Mouse (Mus musculus) kidney, adult 2 months (tissue): Measurements from ENCODE around the gene Azi2. TPM values are rescaled to one million over a fixed set of nuclear protein-coding genes. Genes with fewer than 3 reads are reported as not detected.

Experiments
- DNase-seq: peaks from one replicate; pipeline ENCODE4 v3.0.0; 2021
- H3K27ac ChIP-seq: fragments of 200-500 bp; 2 replicates; pipeline ENCODE4 v1.5.1; 2012; ENCODE audit warnings: low read depth, low read length, control low read depth, inconsistent platforms; ENCODE audit not compliant: insufficient read depth
- H3K27me3 ChIP-seq: fragments of 200-500 bp; replicated peaks from 2 replicates; pipeline ENCODE4 v1.6.1; 2012; ENCODE audit warnings: mild to moderate bottlenecking, moderate library complexity, low read length, inconsistent platforms; ENCODE audit not compliant: control insufficient read depth, insufficient read depth
- H3K36me3 ChIP-seq: fragments of 200-500 bp; 2 replicates; pipeline ENCODE4 v1.6.1; 2012; ENCODE audit warnings: mild to moderate bottlenecking, moderate library complexity, low read length, inconsistent platforms; ENCODE audit not compliant: control insufficient read depth, insufficient read depth
- H3K4me1 ChIP-seq: fragments of 200-500 bp; 2 replicates; pipeline ENCODE4 v1.6.1; 2011; ENCODE audit warnings: low read length; ENCODE audit not compliant: control insufficient read depth, insufficient read depth
- H3K4me3 ChIP-seq: fragments of 200-500 bp; 2 replicates; pipeline ENCODE4 v1.5.1; 2011; ENCODE audit warnings: mild to moderate bottlenecking, low read depth, low read length, control low read depth; ENCODE audit not compliant: insufficient read depth
- CTCF ChIP-seq: fragments of 200-500 bp; conservative IDR thresholded peaks from 2 replicates; pipeline ENCODE4 v1.5.1; 2011; ENCODE audit warnings: low read depth, mild to moderate bottlenecking, control low read depth, low read length, moderate library complexity, mixed read lengths; ENCODE audit not compliant: insufficient read depth, insufficient read length
- POLR2A ChIP-seq: fragments of 200-500 bp; IDR thresholded peaks from one replicate; pipeline ENCODE4 v1.6.1; 2011; ENCODE audit warnings: low read depth, low read length, control low read depth
- WGBS: fragments of 180-500 bp; shearing (Covaris S2); methylation state at CpG from one replicate; pipeline ENCODE4 v1.1.7; 2018; 5-methylcytosine and 5-hydroxymethylcytosine counted together
- polyA plus RNA-seq: library from polyadenylated mRNA; depleted of rRNA; stranded (reverse); fragments of >200 nt; gene quantifications from 2 replicates; pipeline ENCODE4 v1.2.3, GENCODE M21; 2012

The Azi2 gene
- polyA plus RNA-seq, 1 experiment, result 26.2 TPM

DNA sequence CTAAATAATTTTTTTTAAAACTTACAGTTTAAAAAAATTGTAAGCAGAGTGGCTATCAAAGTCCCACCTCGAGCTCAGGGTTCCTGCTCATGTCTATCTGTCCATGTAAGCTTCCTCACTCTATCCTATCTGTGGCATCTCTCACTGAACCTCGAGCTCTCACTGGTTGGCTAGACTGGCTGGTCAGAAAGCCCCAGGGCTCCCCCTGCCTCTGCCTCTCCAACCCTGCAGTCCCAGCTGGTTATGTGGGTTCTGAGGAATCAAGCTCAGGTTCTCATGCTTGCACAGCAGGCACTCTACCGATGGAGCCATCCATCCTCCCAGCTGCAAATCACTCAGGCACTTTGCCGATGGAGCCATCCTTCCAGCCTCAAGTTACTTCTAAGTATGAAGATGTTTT is 10.8 kb upstream of the Azi2 start:
- Histone ChIP-seq H3K4me3 (no peak overlapping the region), H3K27me3 (no peaks in the 10 kb centered on the region), H3K36me3 (no peaks in the 10 kb centered on the region), H3K4me1 (no peaks in the 10 kb centered on the region), H3K27ac (no peak overlapping the region)
- no peak for DNase-seq
- no peak for TF ChIP-seq POLR2A
- no peak for TF ChIP-seq CTCF
- 43% methylated on average over 4 of the region's 4 CpGs for WGBS

DNA sequence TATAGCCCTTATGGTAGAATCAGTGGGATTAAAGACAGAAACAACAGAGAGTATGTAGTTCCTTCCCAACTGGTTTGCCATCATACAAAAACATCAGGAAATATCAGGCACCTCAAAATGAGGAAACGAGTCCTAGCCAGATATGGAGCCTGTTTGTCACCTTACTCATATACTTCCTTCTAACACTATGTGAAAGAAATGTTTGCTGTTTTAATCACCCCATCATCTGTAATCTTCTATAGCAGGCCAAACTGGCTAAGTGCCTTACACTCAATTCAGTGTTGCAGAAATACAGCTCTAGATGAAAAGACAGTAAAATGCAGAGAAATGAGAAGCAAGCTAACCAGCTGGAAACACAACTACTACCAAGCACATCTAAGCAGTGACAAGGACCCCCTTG is 10.0 kb upstream of the Azi2 start:
- Histone ChIP-seq H3K36me3 (no peaks in the 10 kb centered on the region), H3K4me1 (no peaks in the 10 kb centered on the region), H3K27me3 (no peaks in the 10 kb centered on the region), H3K4me3 (no peak overlapping the region), H3K27ac (no peak overlapping the region)
- DNase-seq, result no peak
- no peak for TF ChIP-seq POLR2A
- no peak for TF ChIP-seq CTCF
- 72% methylated on average over 1 of the region's 1 CpGs for WGBS

- no peak for DNase-seq
- Histone ChIP-seq H3K27me3 (no peaks in the 10 kb centered on the region), H3K36me3 (no peaks in the 10 kb centered on the region), H3K27ac (no peak overlapping the region), H3K4me3 (no peak overlapping the region), H3K4me1 (no peaks in the 10 kb centered on the region)
- TF ChIP-seq CTCF (no peak), POLR2A (no peak)
- WGBS, result 20% methylated on average over 2 of the region's 2 CpGs
Measured at GRCm38 (mm10) chr9:118031694-118032093, 8.6 kb upstream of the Azi2 start.

DNA sequence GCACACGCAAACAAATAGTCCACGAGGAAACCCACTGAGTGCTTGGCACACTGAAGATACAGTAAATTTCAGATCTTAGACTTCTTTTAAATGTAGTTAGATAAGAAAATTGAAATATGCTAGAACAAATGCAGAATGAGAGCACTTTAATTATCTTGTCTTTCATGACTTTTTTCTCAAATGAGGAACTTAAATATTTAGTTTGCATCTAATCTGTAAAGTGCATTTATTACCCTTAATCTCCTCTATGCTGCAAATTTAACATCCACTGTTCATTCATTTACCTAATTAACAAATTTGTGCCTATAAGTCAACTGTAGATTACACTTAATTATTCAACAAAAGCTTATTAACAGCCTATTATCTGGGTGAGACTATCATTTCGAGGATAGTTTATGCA is 5.3 kb upstream of the Azi2 start:
- no peak for TF ChIP-seq POLR2A
- TF ChIP-seq CTCF, result no peak
- no peak overlapping the region for H3K4me3 ChIP-seq
- H3K27me3 ChIP-seq, result no peaks in the 10 kb centered on the region
- WGBS, result 90% methylated on average over 3 of the region's 3 CpGs
- DNase-seq, result no peak
- H3K36me3 ChIP-seq, result no peaks in the 10 kb centered on the region
- no peak overlapping the region for H3K27ac ChIP-seq
- no peaks in the 10 kb centered on the region for H3K4me1 ChIP-seq

DNA sequence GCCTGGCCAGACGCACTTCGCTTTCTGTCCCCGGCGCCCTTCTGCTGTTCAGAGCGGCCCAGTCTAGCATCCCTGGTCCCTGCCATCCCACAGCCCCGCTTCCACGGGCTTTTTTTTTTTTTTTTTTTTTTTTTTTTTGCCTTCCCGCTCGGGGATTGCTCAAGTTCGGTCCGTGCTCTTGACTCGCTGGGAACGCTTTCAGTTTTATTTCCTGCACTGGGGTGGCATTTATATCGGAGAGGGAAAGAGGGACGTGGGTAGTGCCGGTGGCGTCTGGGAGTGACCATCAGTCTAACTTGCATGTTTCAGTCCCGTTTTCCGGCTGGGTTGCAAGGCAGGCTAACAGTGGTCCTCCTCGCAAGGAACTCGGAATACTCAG is 712 bp downstream of the Azi2 start:
- Histone ChIP-seq H3K36me3 (no peaks in the 10 kb centered on the region), H3K27ac (peak overlapping the region; percentile 86), H3K4me3 (peak overlapping the region; percentile 70), H3K4me1 (peaks cover 3% of the 10 kb centered on the region; the same call in 1 of the 2 replicates), H3K27me3 (no peaks in the 10 kb centered on the region)
- WGBS, result under 1% methylated on average over 21 of the region's 21 CpGs
- DNase-seq, result no peak
- TF ChIP-seq POLR2A (no peak), CTCF (no peak)

DNA sequence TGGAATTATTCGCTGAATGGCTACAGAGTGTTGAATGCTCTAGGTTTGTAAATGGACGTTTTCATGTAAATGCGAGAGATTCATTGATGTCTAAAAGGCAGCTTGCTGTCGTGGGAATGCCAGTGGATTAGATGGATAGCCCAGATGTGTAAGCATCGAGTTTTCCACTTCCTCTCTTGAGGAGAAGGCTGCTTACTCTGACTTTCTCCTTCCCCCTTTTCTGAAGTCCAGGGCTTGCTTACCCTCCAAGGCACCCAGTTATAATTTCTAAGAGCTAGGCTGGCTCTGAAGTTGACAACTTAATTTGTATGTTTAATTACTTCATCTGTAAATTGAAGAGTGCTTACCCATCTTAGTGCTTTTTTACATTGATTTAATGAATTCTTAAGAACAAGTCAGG is 1.3 kb downstream of the Azi2 start:
- peaks cover 3% of the 10 kb centered on the region; the same call in 1 of the 2 replicates for H3K4me1 ChIP-seq
- 22% methylated on average over 5 of the region's 5 CpGs for WGBS
- DNase-seq, result no peak
- no peaks in the 10 kb centered on the region for H3K27me3 ChIP-seq
- no peak overlapping the region for H3K27ac ChIP-seq
- peak overlapping the region; percentile 32; the same call in 1 of the 2 replicates for H3K4me3 ChIP-seq
- no peaks in the 10 kb centered on the region for H3K36me3 ChIP-seq
- TF ChIP-seq CTCF, result no peak

DNA sequence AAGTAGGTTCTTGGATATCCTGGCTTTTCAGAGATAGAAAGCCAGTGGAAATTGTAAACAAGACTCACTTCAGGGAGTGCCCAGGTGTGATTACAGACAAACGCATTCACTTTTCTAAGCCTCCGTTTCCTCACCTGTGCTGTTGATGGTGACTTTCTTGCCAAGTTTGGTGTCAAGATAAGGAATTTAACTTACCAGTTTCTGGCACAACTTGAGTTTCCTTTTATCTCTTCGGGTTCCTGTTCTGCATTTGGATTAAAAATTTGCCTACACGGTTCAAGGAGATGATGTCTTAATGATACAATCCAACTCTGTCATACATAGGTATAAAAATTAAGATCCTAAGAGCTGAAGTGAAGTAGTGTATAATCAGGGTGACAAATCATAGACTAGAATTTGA is 2.4 kb downstream of the Azi2 start:
- H3K4me3 ChIP-seq, result no peak overlapping the region
- H3K36me3 ChIP-seq, result no peaks in the 10 kb centered on the region
- no peaks in the 10 kb centered on the region for H3K27me3 ChIP-seq
- H3K27ac ChIP-seq, result no peak overlapping the region
- 71% methylated on average over 4 of the region's 4 CpGs for WGBS
- no peak for DNase-seq
- H3K4me1 ChIP-seq, result peaks cover 3% of the 10 kb centered on the region; the same call in 1 of the 2 replicates
- no peak for TF ChIP-seq CTCF
- no peak for TF ChIP-seq POLR2A

GRCm38 (mm10) chr9:118043581-118043980 is 3.3 kb downstream of the Azi2 start:
- H3K27ac ChIP-seq, result no peak overlapping the region
- 93% methylated on average over 3 of the region's 3 CpGs for WGBS
- TF ChIP-seq CTCF (no peak), POLR2A (no peak)
- H3K4me1 ChIP-seq, result peaks cover 3% of the 10 kb centered on the region; the same call in 1 of the 2 replicates
- H3K4me3 ChIP-seq, result no peak overlapping the region
- no peaks in the 10 kb centered on the region for H3K27me3 ChIP-seq
- DNase-seq, result no peak
- H3K36me3 ChIP-seq, result no peaks in the 10 kb centered on the region; the same call in 1 of the 2 replicates
